8 mouse cellular contexts compared by ENCODE assay signal in genomic region chr3:93505960-93506863, GRCm38 (mm10). TPM values are rescaled to one million over a fixed set of nuclear protein-coding genes. Genes with fewer than 3 reads are reported as not detected.
A peak's percentile ranks its signal among the peaks of the same experiment; 100 is the strongest.
DNase-seq lines count a peak whose midpoint lies in the region; ATAC-seq and TF ChIP-seq lines count a peak whose summit lies in the region.

No protein-coding gene starts in this region.

- WGBS in heart, postnatal 0 days = 37% methylated on average over 30 of the region's 30 CpGs
- 29% methylated on average over 30 of the region's 30 CpGs for WGBS in limb, embryonic 11.5 days

- H3K4me3 ChIP-seq in heart, postnatal 0 days (ENCODE audit: low read depth, low read length) = no peak overlapping the region; the same call in 1 of the 2 replicates
- no peak overlapping the region for H3K4me3 ChIP-seq in limb, embryonic 11.5 days (ENCODE audit: low read depth, low read length)

- H3K4me1 ChIP-seq in heart, postnatal 0 days (ENCODE audit: control insufficient read depth, insufficient read depth) = no peaks in the 10 kb centered on the region
- no peaks in the 10 kb centered on the region for H3K4me1 ChIP-seq in limb, embryonic 11.5 days (ENCODE audit: control insufficient read depth, insufficient read depth, low read length)

- H3K27me3 ChIP-seq in heart, postnatal 0 days (ENCODE audit: control insufficient read depth, insufficient read depth, low read length) = no peaks in the 10 kb centered on the region
- no peaks in the 10 kb centered on the region for H3K27me3 ChIP-seq in limb, embryonic 11.5 days (ENCODE audit: control insufficient read depth, insufficient read depth, low read length)

- no peak overlapping the region for H3K9ac ChIP-seq in heart, postnatal 0 days (replicated peaks; ENCODE audit: low read depth, low read length)
- no peak overlapping the region for H3K9ac ChIP-seq in limb, embryonic 11.5 days (ENCODE audit: low read length)

- no peak overlapping the region for H3K27ac ChIP-seq in heart, postnatal 0 days (ENCODE audit: low read depth)
- H3K27ac ChIP-seq in limb, embryonic 11.5 days (replicated peaks; ENCODE audit: low read depth, low read length) = no peak overlapping the region

- TF ChIP-seq CTCF in heart, postnatal 0 days (IDR thresholded peaks at IDR 0.05; ENCODE audit: low read depth) = no peak

- no peaks in the 10 kb centered on the region for H3K36me3 ChIP-seq in heart, postnatal 0 days (replicated peaks; ENCODE audit: control insufficient read depth, insufficient read depth, low read length)
- H3K36me3 ChIP-seq in limb, embryonic 11.5 days (ENCODE audit: control insufficient read depth, insufficient read depth, low read length) = no peaks in the 10 kb centered on the region

- H3K9me3 ChIP-seq in heart, postnatal 0 days (replicated peaks; ENCODE audit: control insufficient read depth, low read length) = no peaks in the 10 kb centered on the region
- H3K9me3 ChIP-seq in limb, embryonic 11.5 days (ENCODE audit: control insufficient read depth, low read length) = no peaks in the 10 kb centered on the region

- peak; percentile 88 for ATAC-seq in activated CD4-positive, CD25-positive, alpha-beta regulatory T cell, adult 4 months
- ATAC-seq in heart, postnatal 0 days (ENCODE audit: insufficient read depth, low read depth) = no peak
- peak; percentile 60 for ATAC-seq in limb, embryonic 11.5 days (ENCODE audit: insufficient number of reproducible peaks, low FRiP score, low TSS enrichment, low read depth)

- peak; percentile 3 for DNase-seq in embryo, embryonic 10.5 days (ENCODE audit: low spot score)
- no peak for DNase-seq in embryo, embryonic 10 days (ENCODE audit: low spot score)
- no peak for DNase-seq in heart, postnatal 0 days (ENCODE audit: low spot score)
- no peak for DNase-seq in limb, embryonic 11.5 days (ENCODE audit: low spot score)
- DNase-seq in monocyte, adult 2 months (ENCODE audit: low read depth in 1 of 2, low spot score in 2 of 2) = peak; percentile 84 to 87
- peak; percentile 42 for DNase-seq in urinary bladder, adult 2 months (ENCODE audit: low spot score)
- no peak for DNase-seq in embryo, embryonic 11 days

- peak overlapping the region; percentile 24; the same call in 1 of the 2 replicates for H3K4me2 ChIP-seq in heart, postnatal 0 days (ENCODE audit: low read depth, low read length)
- H3K4me2 ChIP-seq in limb, embryonic 11.5 days (ENCODE audit: low read depth, severe bottlenecking) = peak overlapping the region; percentile 20; the same call in 1 of the 2 replicates

- TF ChIP-seq EP300 in heart, postnatal 0 days (IDR thresholded peaks at IDR 0.05; ENCODE audit: low read depth) = no peak

RNA-seq across cellular contexts. Expression of gene S100a11, which starts 14.1 kb away (rescaled TPM):
- polyA plus RNA-seq in activated CD4-positive, CD25-positive, alpha-beta regulatory T cell, adult 4 months (2017; shearing (Covaris generic)) = 1,000 to 10,000 TPM; 1,103 to 1,136 TPM
- total RNA-seq in heart, postnatal 0 days (2014; rRNA removed; ENCODE audit: low replicate concordance) = 47.5 and 77.1 TPM in 2 replicates
- polyA plus RNA-seq in heart, postnatal 0 days (2015; fragmentation: Nextera tagmentation; extraction: Ambion mirVana) = 686 TPM in 2 replicates
- polyA plus RNA-seq in limb, embryonic 11.5 days (2014; fragmentation: Nextera tagmentation; extraction: Ambion mirVana) = 410 and 448 TPM in 2 replicates
- 912 and 1,103 TPM in 2 replicates for polyA plus RNA-seq in urinary bladder, adult 2 months (2012; rRNA removed)

RNA-seq across cellular contexts. Expression of gene Tchhl1, which starts 37.7 kb away (rescaled TPM):
- not detected for polyA plus RNA-seq in activated CD4-positive, CD25-positive, alpha-beta regulatory T cell, adult 4 months (2017; shearing (Covaris generic))
- not detected in 2 replicates for total RNA-seq in heart, postnatal 0 days (2014; rRNA removed; ENCODE audit: low replicate concordance)
- polyA plus RNA-seq in heart, postnatal 0 days (2015; fragmentation: Nextera tagmentation; extraction: Ambion mirVana) = not detected in 2 replicates
- not detected in 2 replicates for polyA plus RNA-seq in limb, embryonic 11.5 days (2014; fragmentation: Nextera tagmentation; extraction: Ambion mirVana)
- polyA plus RNA-seq in urinary bladder, adult 2 months (2012; rRNA removed) = not detected in 2 replicates

RNA-seq across cellular contexts. Expression of gene S100a10, which starts 48.7 kb away (rescaled TPM):
- 1,000 to 10,000 TPM; 1,196 to 1,341 TPM for polyA plus RNA-seq in activated CD4-positive, CD25-positive, alpha-beta regulatory T cell, adult 4 months (2017; shearing (Covaris generic))
- 199 and 247 TPM in 2 replicates for total RNA-seq in heart, postnatal 0 days (2014; rRNA removed; ENCODE audit: low replicate concordance)
- 174 and 192 TPM in 2 replicates for polyA plus RNA-seq in heart, postnatal 0 days (2015; fragmentation: Nextera tagmentation; extraction: Ambion mirVana)
- 89.9 and 96.3 TPM in 2 replicates for polyA plus RNA-seq in limb, embryonic 11.5 days (2014; fragmentation: Nextera tagmentation; extraction: Ambion mirVana)
- polyA plus RNA-seq in urinary bladder, adult 2 months (2012; rRNA removed) = 264 and 295 TPM in 2 replicates

Comparison
In these comparisons a context has a peak if more than half of its experiments do, and no peak if none do; other contexts are left out.
1. DNase-seq: peak in embryo, embryonic 10.5 days (single experiment), monocyte, adult 2 months (2 of 2) and urinary bladder, adult 2 months (single experiment); none in embryo, embryonic 10 days (single experiment), heart, postnatal 0 days (single experiment), limb, embryonic 11.5 days (single experiment) and embryo, embryonic 11 days (single experiment).